Mouse (Mus musculus) spleen, postnatal 4 days (tissue): ENCODE measurements around the gene Irs3.

ENCODE experiments used
- DNase-seq, 2 experiments: peaks; one replicate each; pipeline ENCODE4 v3.0.0; 2022; ENCODE audit warnings: low spot score in 2 of 2

Irs3 gene

GRCm38 (mm10) chr5:137645652-137646091 lies at the start of gene Irs3:
Gene Irs3 (minus strand): TSS chr5:137645714.
- peak in 1 of 2 experiments; percentile 46 for DNase-seq

- no peak for DNase-seq
Observed at GRCm38 (mm10) chr5:137694796-137695195, 49.3 kb upstream of the Irs3 start.

GRCm38 (mm10) chr5:137691881-137692280 lies 46.4 kb upstream of the Irs3 start:
- no peak for DNase-seq

GRCm38 (mm10) chr5:137690531-137690930 lies 45.0 kb upstream of the Irs3 start:
- DNase-seq = no peak

- DNase-seq = no peak
Observed at GRCm38 (mm10) chr5:137689974-137690373, 44.5 kb upstream of the Irs3 start.

GRCm38 (mm10) chr5:137686127-137686790 lies 40.7 kb upstream of the Irs3 start:
- peak; percentile 82 to 86 for DNase-seq

- DNase-seq = peak in 1 of 2 experiments; percentile 29
Observed at GRCm38 (mm10) chr5:137685653-137686052, 40.1 kb upstream of the Irs3 start.

GRCm38 (mm10) chr5:137684294-137685123 lies 39.0 kb upstream of the Irs3 start, which contains the start of gene Agfg2:
Gene Agfg2 (minus strand): TSS chr5:137684726.
- peak; percentile 97 to 99 for DNase-seq

GRCm38 (mm10) chr5:137683388-137684293 lies 38.1 kb upstream of the Irs3 start:
- DNase-seq = peak; percentile 29 to 73

GRCm38 (mm10) chr5:137682526-137682925 lies 37.0 kb upstream of the Irs3 start:
- no peak for DNase-seq

- no peak for DNase-seq
Observed at GRCm38 (mm10) chr5:137679726-137680125, 34.2 kb upstream of the Irs3 start.

GRCm38 (mm10) chr5:137678736-137679135 lies 33.2 kb upstream of the Irs3 start:
- no peak for DNase-seq

GRCm38 (mm10) chr5:137677859-137678258 lies 32.3 kb upstream of the Irs3 start:
- no peak for DNase-seq

GRCm38 (mm10) chr5:137674786-137675185 lies 29.3 kb upstream of the Irs3 start:
- DNase-seq = no peak

GRCm38 (mm10) chr5:137673015-137673414 lies 27.5 kb upstream of the Irs3 start:
- DNase-seq = no peak

GRCm38 (mm10) chr5:137672361-137672760 lies 26.8 kb upstream of the Irs3 start:
- DNase-seq = no peak

GRCm38 (mm10) chr5:137671443-137672240 lies 26.1 kb upstream of the Irs3 start:
- DNase-seq = no peak

GRCm38 (mm10) chr5:137670240-137670639 lies 24.7 kb upstream of the Irs3 start:
- no peak for DNase-seq

- DNase-seq = no peak
Observed at GRCm38 (mm10) chr5:137668971-137669370, 23.5 kb upstream of the Irs3 start.

- DNase-seq = no peak
Observed at GRCm38 (mm10) chr5:137663057-137663456, 17.5 kb upstream of the Irs3 start.
